Mouse (Mus musculus): ENCODE measurements around the gene Gm3776.

- TF ChIP-seq CHD1 (IDR thresholded peaks at IDR 0.05; ENCODE audit: low read depth, low read length) (no peak), CTCF (conservative IDR thresholded peaks at IDR 0.05 in 1 of 2, IDR thresholded peaks at IDR 0.05 in 1 of 2; ENCODE audit: low read depth in 2 of 2, low read length in 2 of 2) (no peak), MYC (IDR thresholded peaks at IDR 0.05; ENCODE audit: low read depth, low read length) (no peak), ELF1 (IDR thresholded peaks at IDR 0.05; ENCODE audit: low read depth, low read length) (no peak), TCF12 (IDR thresholded peaks at IDR 0.05; ENCODE audit: low read depth, low read length) (no peak), JUND (conservative IDR thresholded peaks at IDR 0.05; ENCODE audit: low read depth, low read length) (no peak), RCOR1 (conservative IDR thresholded peaks at IDR 0.05; ENCODE audit: low read depth, low read length) (no peak), EP300 (IDR thresholded peaks at IDR 0.05; ENCODE audit: low read length) (no peak), CHD2 (IDR thresholded peaks at IDR 0.05; ENCODE audit: low read length) (no peak)
Observed at GRCm38 (mm10) chr9:78208956-78209355, 48.0 kb upstream of the Gm3776 start.
